In genomic region chr9:48707134-48707823, GRCm38 (mm10) we compare ENCODE assay signal across 9 mouse cellular contexts.
DNase-seq lines count a peak whose midpoint lies in the region; ATAC-seq and TF ChIP-seq lines count a peak whose summit lies in the region.
"Had no signal": no experiment of that assay in that cellular context is flagged by ENCODE, and none has a peak within 500 bp of the region (broad histone marks: within the 10 kb centered on the region; RNA-seq: fewer than 3 reads in every experiment).

No protein-coding gene starts in this region.

- H3K4me3 ChIP-seq in kidney, adult 2 months (ENCODE audit: insufficient read depth, low read depth, low read length): no peak overlapping the region
- no peak overlapping the region for H3K4me3 ChIP-seq in kidney, embryonic 14.5 days (ENCODE audit: low read length)
- H3K4me3 ChIP-seq in heart, embryonic 10.5 days: no peak overlapping the region
- no peak overlapping the region for H3K4me3 ChIP-seq in liver, embryonic 11.5 days (ENCODE audit: low read depth, low read length)

- DNase-seq in kidney, adult 2 months: peak; percentile 27
- DNase-seq in adrenal gland, postnatal 10 days: peak; percentile 48
- no peak for DNase-seq in heart, embryonic 10.5 days (ENCODE audit: low spot score)
- DNase-seq in right cerebral cortex, postnatal 14 days: no peak
- DNase-seq in liver, embryonic 11.5 days (ENCODE audit: low spot score): no peak
- no peak for DNase-seq in neural tube, embryonic 10.5 days (ENCODE audit: extremely low spot score, low spot score)

- WGBS in kidney, adult 2 months: 31% methylated on average over 14 of the region's 14 CpGs
- WGBS in kidney, embryonic 14.5 days: 54% methylated on average over 14 of the region's 14 CpGs
- WGBS in heart, embryonic 10.5 days: 59% methylated on average over 14 of the region's 14 CpGs
- 64% methylated on average over 14 of the region's 14 CpGs for WGBS in liver, embryonic 11.5 days

- no peaks in the 10 kb centered on the region for H3K9me3 ChIP-seq in kidney, embryonic 14.5 days (ENCODE audit: control insufficient read depth, low read length)
- no peaks in the 10 kb centered on the region for H3K9me3 ChIP-seq in heart, embryonic 10.5 days
- H3K9me3 ChIP-seq in liver, embryonic 11.5 days (ENCODE audit: control insufficient read depth, low read length): no peaks in the 10 kb centered on the region

- H3K4me2 ChIP-seq in kidney, embryonic 14.5 days (replicated peaks; ENCODE audit: low read depth, low read length): no peak overlapping the region
- no peak overlapping the region for H3K4me2 ChIP-seq in liver, embryonic 11.5 days

- peak overlapping the region; percentile 48 for H3K27ac ChIP-seq in kidney, adult 2 months (ENCODE audit: insufficient read depth, low read depth, low read length)
- H3K27ac ChIP-seq in kidney, embryonic 14.5 days (ENCODE audit: low read depth, low read length): no peak overlapping the region
- H3K27ac ChIP-seq in heart, embryonic 10.5 days: peak overlapping the region; percentile 52; the same call in 1 of the 2 replicates
- H3K27ac ChIP-seq in liver, embryonic 11.5 days (ENCODE audit: low read depth, low read length): no peak overlapping the region

- no peak overlapping the region for H3K9ac ChIP-seq in kidney, embryonic 14.5 days (ENCODE audit: low read depth, low read length)
- H3K9ac ChIP-seq in liver, embryonic 11.5 days (ENCODE audit: low read depth, low read length): no peak overlapping the region

- TF ChIP-seq CTCF in kidney, adult 2 months (conservative IDR thresholded peaks at IDR 0.05; ENCODE audit: insufficient read depth, insufficient read length, low read depth, low read length): no peak

- TF ChIP-seq POLR2A in kidney, adult 2 months (IDR thresholded peaks at IDR 0.05; ENCODE audit: low read depth, low read length): no peak

- H3K4me1 ChIP-seq in kidney, adult 2 months (ENCODE audit: control insufficient read depth, insufficient read depth, low read length): peaks cover 9% of the 10 kb centered on the region; the same call in 1 of the 2 replicates
- H3K4me1 ChIP-seq in kidney, embryonic 14.5 days (ENCODE audit: control insufficient read depth, insufficient read depth, low read length): peaks cover 25% of the 10 kb centered on the region
- peaks cover 27% of the 10 kb centered on the region for H3K4me1 ChIP-seq in heart, embryonic 10.5 days
- H3K4me1 ChIP-seq in liver, embryonic 11.5 days (replicated peaks; ENCODE audit: control insufficient read depth, insufficient read depth, low read length): peaks cover 16% of the 10 kb centered on the region

- H3K27me3 ChIP-seq in kidney, adult 2 months (replicated peaks; ENCODE audit: control insufficient read depth, insufficient read depth, low read length): no peaks in the 10 kb centered on the region
- H3K27me3 ChIP-seq in kidney, embryonic 14.5 days (ENCODE audit: control insufficient read depth, insufficient read depth, low read length): no peaks in the 10 kb centered on the region; the same call in 1 of the 2 replicates
- no peaks in the 10 kb centered on the region for H3K27me3 ChIP-seq in heart, embryonic 10.5 days (ENCODE audit: insufficient read depth, poor library complexity, severe bottlenecking)
- H3K27me3 ChIP-seq in liver, embryonic 11.5 days (replicated peaks; ENCODE audit: control insufficient read depth, insufficient read depth, low read length): 0 out of 2 replicates have a peak, but pooled peaks cover 6% of the 10 kb centered on the region

- H3K36me3 ChIP-seq in kidney, adult 2 months (ENCODE audit: control insufficient read depth, insufficient read depth, low read length): no peaks in the 10 kb centered on the region
- H3K36me3 ChIP-seq in kidney, embryonic 14.5 days (ENCODE audit: control insufficient read depth, insufficient read depth, low read length): no peaks in the 10 kb centered on the region
- H3K36me3 ChIP-seq in heart, embryonic 10.5 days: no peaks in the 10 kb centered on the region
- H3K36me3 ChIP-seq in liver, embryonic 11.5 days (ENCODE audit: control insufficient read depth, insufficient read depth, low read length): no peaks in the 10 kb centered on the region

- no peak for ATAC-seq in kidney, embryonic 14.5 days (ENCODE audit: low FRiP score, low TSS enrichment)
- peak; percentile 82 for ATAC-seq in megakaryocyte, adult 5-6 weeks (ENCODE audit: poor library complexity, severe bottlenecking)
- ATAC-seq in liver, embryonic 11.5 days (replicated peaks; ENCODE audit: low FRiP score): no peak
- ATAC-seq: activated CD4-positive, CD25-positive, alpha-beta regulatory T cell, adult 4 months had no signal

Comparison
In these comparisons a context has a peak if more than half of its experiments do, and no peak if none do; other contexts are left out.
1. H3K27ac ChIP-seq: peak in kidney, adult 2 months (single experiment) and heart, embryonic 10.5 days (single experiment); none in kidney, embryonic 14.5 days (single experiment) and liver, embryonic 11.5 days (single experiment).
2. DNase-seq: peak in kidney, adult 2 months (single experiment) and adrenal gland, postnatal 10 days (single experiment); none in heart, embryonic 10.5 days (single experiment), right cerebral cortex, postnatal 14 days (single experiment), liver, embryonic 11.5 days (single experiment) and neural tube, embryonic 10.5 days (single experiment).